Mouse (Mus musculus) limb, embryonic 15.5 days (tissue): Measurements from ENCODE around the gene Tgfb2. TPM values are rescaled to one million over a fixed set of nuclear protein-coding genes. Genes with fewer than 3 reads are reported as not detected.

Source experiments
- ATAC-seq: fragments of 200-750 bp; cut with Nextera tagmentation; 2 replicates; pipeline ENCODE4 v1.8.0; 2017; ENCODE audit warnings: low read depth, moderate TSS enrichment; ENCODE audit not compliant: insufficient number of reproducible peaks, low FRiP score, low TSS enrichment
- H3K27ac ChIP-seq: fragments of 300-500 bp; sonication (generic); 2 replicates; pipeline ENCODE4 v1.5.1; 2015; ENCODE audit warnings: moderate library complexity, mild to moderate bottlenecking, inconsistent platforms
- H3K27me3 ChIP-seq: fragments of 300-500 bp; sonication (generic); 2 replicates; pipeline ENCODE4 v1.6.1; 2015; ENCODE audit warnings: inconsistent platforms
- H3K36me3 ChIP-seq: fragments of 300-500 bp; sonication (generic); 2 replicates; pipeline ENCODE4 v1.6.1; 2015; ENCODE audit warnings: inconsistent platforms
- H3K4me1 ChIP-seq: fragments of 300-500 bp; sonication (generic); 2 replicates; pipeline ENCODE4 v1.6.1; 2015; ENCODE audit warnings: inconsistent platforms
- H3K4me2 ChIP-seq: fragments of 300-500 bp; sonication (generic); 2 replicates; pipeline ENCODE4 v1.6.1; 2015; ENCODE audit warnings: mild to moderate bottlenecking, inconsistent platforms
- H3K4me3 ChIP-seq: fragments of 300-500 bp; sonication (generic); 2 replicates; pipeline ENCODE4 v1.5.1; 2015; ENCODE audit warnings: mild to moderate bottlenecking, inconsistent platforms
- H3K9ac ChIP-seq: fragments of 300-500 bp; sonication (generic); 2 replicates; pipeline ENCODE4 v1.6.1; 2015; ENCODE audit warnings: inconsistent platforms
- H3K9me3 ChIP-seq: fragments of 300-500 bp; sonication (generic); 2 replicates; pipeline ENCODE4 v1.6.1; 2016; ENCODE audit warnings: inconsistent platforms
- WGBS: fragments of 180-500 bp; shearing (Covaris S2); methylation state at CpG from one replicate; pipeline ENCODE4 v1.1.7; 2015; 5-methylcytosine and 5-hydroxymethylcytosine counted together
- polyA plus RNA-seq: library from polyadenylated mRNA; unstranded; fragments of >200 nt; fragmentation: Nextera tagmentation; extraction: Ambion mirVana; gene quantifications from 2 replicates; pipeline ENCODE4 v1.2.1, GENCODE M21; 2015

Tgfb2 gene
- polyA plus RNA-seq, 1 experiment from 2014 or later: 75.6 TPM

- H3K27ac ChIP-seq: no peak overlapping the region
- WGBS: 41% methylated on average over 3 of the region's 3 CpGs
- no peaks in the 10 kb centered on the region for H3K27me3 ChIP-seq
- H3K4me1 ChIP-seq: peaks cover 45% of the 10 kb centered on the region
- no peak for ATAC-seq
- H3K36me3 ChIP-seq: no peaks in the 10 kb centered on the region
- H3K4me2 ChIP-seq: no peak overlapping the region
- no peak overlapping the region for H3K4me3 ChIP-seq
- no peak overlapping the region for H3K9ac ChIP-seq
- no peaks in the 10 kb centered on the region for H3K9me3 ChIP-seq
These were observed 31.2 kb downstream of the Tgfb2 start for GRCm38 (mm10) chr1:186674621-186675020.

GRCm38 (mm10) chr1:186673166-186673565 is 32.6 kb downstream of the Tgfb2 start:
- 69% methylated on average over 4 of the region's 4 CpGs for WGBS
- no peak overlapping the region for H3K4me3 ChIP-seq
- H3K36me3 ChIP-seq: no peaks in the 10 kb centered on the region
- H3K27me3 ChIP-seq: no peaks in the 10 kb centered on the region
- H3K27ac ChIP-seq: no peak overlapping the region; the same call in 1 of the 2 replicates
- no peak overlapping the region for H3K4me2 ChIP-seq
- H3K9me3 ChIP-seq: no peaks in the 10 kb centered on the region
- H3K4me1 ChIP-seq: peaks cover 38% of the 10 kb centered on the region
- no peak for ATAC-seq
- H3K9ac ChIP-seq: no peak overlapping the region

GRCm38 (mm10) chr1:186663412-186663811 is 42.4 kb downstream of the Tgfb2 start:
- 70% methylated on average over 11 of the region's 11 CpGs for WGBS
- no peaks in the 10 kb centered on the region for H3K27me3 ChIP-seq
- H3K36me3 ChIP-seq: no peaks in the 10 kb centered on the region
- peaks cover 19% of the 10 kb centered on the region for H3K4me1 ChIP-seq
- H3K9ac ChIP-seq: no peak overlapping the region
- H3K4me2 ChIP-seq: no peak overlapping the region
- H3K27ac ChIP-seq: no peak overlapping the region
- no peaks in the 10 kb centered on the region for H3K9me3 ChIP-seq
- ATAC-seq: no peak
- H3K4me3 ChIP-seq: no peak overlapping the region

- peaks cover 24% of the 10 kb centered on the region for H3K4me1 ChIP-seq
- no peaks in the 10 kb centered on the region for H3K27me3 ChIP-seq
- no peak overlapping the region for H3K9ac ChIP-seq
- ATAC-seq: no peak
- no peaks in the 10 kb centered on the region for H3K9me3 ChIP-seq
- no peaks in the 10 kb centered on the region for H3K36me3 ChIP-seq
- no peak overlapping the region for H3K4me3 ChIP-seq
- H3K4me2 ChIP-seq: no peak overlapping the region
- 68% methylated on average over 10 of the region's 10 CpGs for WGBS
- no peak overlapping the region for H3K27ac ChIP-seq
These were observed 42.8 kb downstream of the Tgfb2 start for GRCm38 (mm10) chr1:186662996-186663395.

GRCm38 (mm10) chr1:186661206-186661921 is 44.4 kb downstream of the Tgfb2 start:
- no peaks in the 10 kb centered on the region for H3K9me3 ChIP-seq
- H3K4me2 ChIP-seq: no peak overlapping the region
- H3K36me3 ChIP-seq: no peaks in the 10 kb centered on the region
- no peak overlapping the region for H3K9ac ChIP-seq
- no peak overlapping the region for H3K27ac ChIP-seq
- no peaks in the 10 kb centered on the region for H3K27me3 ChIP-seq
- 70% methylated on average over 15 of the region's 15 CpGs for WGBS
- H3K4me1 ChIP-seq: peaks cover 31% of the 10 kb centered on the region
- no peak overlapping the region for H3K4me3 ChIP-seq
- ATAC-seq: no peak

GRCm38 (mm10) chr1:186658783-186659182 is 47.0 kb downstream of the Tgfb2 start:
- H3K4me3 ChIP-seq: no peak overlapping the region
- H3K4me1 ChIP-seq: peaks cover 37% of the 10 kb centered on the region
- no peaks in the 10 kb centered on the region for H3K9me3 ChIP-seq
- no peaks in the 10 kb centered on the region for H3K36me3 ChIP-seq
- no peaks in the 10 kb centered on the region for H3K27me3 ChIP-seq
- H3K9ac ChIP-seq: no peak overlapping the region
- peak overlapping the region; percentile 68 for H3K27ac ChIP-seq
- ATAC-seq: no peak
- WGBS: 34% methylated on average over 11 of the region's 11 CpGs
- peak overlapping the region; percentile 17; the same call in 1 of the 2 replicates for H3K4me2 ChIP-seq

GRCm38 (mm10) chr1:186657559-186658219 is 48.1 kb downstream of the Tgfb2 start:
- ATAC-seq: no peak
- 86% methylated on average over 16 of the region's 16 CpGs for WGBS
- no peaks in the 10 kb centered on the region for H3K9me3 ChIP-seq

GRCm38 (mm10) chr1:186656732-186657329 is 49.0 kb downstream of the Tgfb2 start:
- H3K4me2 ChIP-seq: no peak overlapping the region
- no peak overlapping the region for H3K4me3 ChIP-seq
- ATAC-seq: no peak
- H3K9me3 ChIP-seq: no peaks in the 10 kb centered on the region
- H3K4me1 ChIP-seq: peaks cover 48% of the 10 kb centered on the region
- H3K36me3 ChIP-seq: no peaks in the 10 kb centered on the region
- WGBS: 66% methylated on average over 5 of the region's 5 CpGs
- no peak overlapping the region for H3K9ac ChIP-seq
- H3K27ac ChIP-seq: no peak overlapping the region
- no peaks in the 10 kb centered on the region for H3K27me3 ChIP-seq

More at GRCm38 (mm10) chr1:186657559-186658219, 48.1 kb downstream of the Tgfb2 start:
- H3K27me3 ChIP-seq: no peaks in the 10 kb centered on the region
- H3K9ac ChIP-seq: no peak overlapping the region
- H3K4me3 ChIP-seq: no peak overlapping the region
- H3K4me1 ChIP-seq: peaks cover 45% of the 10 kb centered on the region
- no peak overlapping the region for H3K4me2 ChIP-seq
- no peak overlapping the region; the same call in 1 of the 2 replicates for H3K27ac ChIP-seq
- H3K36me3 ChIP-seq: no peaks in the 10 kb centered on the region

- peaks cover 47% of the 10 kb centered on the region for H3K4me1 ChIP-seq
- no peaks in the 10 kb centered on the region for H3K9me3 ChIP-seq
- no peak overlapping the region for H3K4me2 ChIP-seq
- H3K36me3 ChIP-seq: no peaks in the 10 kb centered on the region
- 36% methylated on average over 1 of the region's 1 CpGs for WGBS
- H3K4me3 ChIP-seq: no peak overlapping the region
- H3K27me3 ChIP-seq: no peaks in the 10 kb centered on the region
- no peak for ATAC-seq
- H3K9ac ChIP-seq: no peak overlapping the region
- no peak overlapping the region for H3K27ac ChIP-seq
These were observed 49.6 kb downstream of the Tgfb2 start for GRCm38 (mm10) chr1:186656201-186656600.

GRCm38 (mm10) chr1:186655096-186655495 is 50.7 kb downstream of the Tgfb2 start:
- Histone ChIP-seq H3K4me3 (no peak overlapping the region), H3K36me3 (no peaks in the 10 kb centered on the region), H3K27ac (no peak overlapping the region), H3K4me1 (peaks cover 44% of the 10 kb centered on the region), H3K9ac (no peak overlapping the region), H3K27me3 (no peaks in the 10 kb centered on the region), H3K9me3 (no peaks in the 10 kb centered on the region), H3K4me2 (no peak overlapping the region)
- 67% methylated on average over 4 of the region's 4 CpGs for WGBS
- no peak for ATAC-seq

- no peaks in the 10 kb centered on the region for H3K9me3 ChIP-seq
- H3K4me2 ChIP-seq: no peak overlapping the region
- peaks cover 23% of the 10 kb centered on the region for H3K4me1 ChIP-seq
- no peak for ATAC-seq
- H3K36me3 ChIP-seq: peaks cover 16% of the 10 kb centered on the region
- no peaks in the 10 kb centered on the region for H3K27me3 ChIP-seq
- 59% methylated on average over 8 of the region's 8 CpGs for WGBS
- H3K4me3 ChIP-seq: no peak overlapping the region
- no peak overlapping the region for H3K9ac ChIP-seq
- H3K27ac ChIP-seq: no peak overlapping the region
These were observed 53.6 kb downstream of the Tgfb2 start for GRCm38 (mm10) chr1:186652208-186652607.

GRCm38 (mm10) chr1:186650011-186650410 is 55.8 kb downstream of the Tgfb2 start:
- H3K36me3 ChIP-seq: peaks cover 16% of the 10 kb centered on the region
- H3K9me3 ChIP-seq: no peaks in the 10 kb centered on the region
- no peak overlapping the region for H3K27ac ChIP-seq
- H3K9ac ChIP-seq: no peak overlapping the region
- peaks cover 11% of the 10 kb centered on the region for H3K4me1 ChIP-seq
- no peaks in the 10 kb centered on the region for H3K27me3 ChIP-seq
- H3K4me2 ChIP-seq: no peak overlapping the region
- WGBS: 61% methylated on average over 4 of the region's 4 CpGs
- ATAC-seq: no peak
- no peak overlapping the region for H3K4me3 ChIP-seq
